Mouse (Mus musculus) lung, embryonic 15.5 days (tissue): ENCODE data around the gene Ccdc148. TPM values are rescaled to one million over a fixed set of nuclear protein-coding genes. Genes with fewer than 3 reads are reported as not detected.

Experiments used
- ATAC-seq: fragments of 200-750 bp; cut with Nextera tagmentation; 2 replicates; pipeline ENCODE4 v1.8.0; 2017; ENCODE audit warnings: moderate number of reproducible peaks, borderline replicate concordance; ENCODE audit not compliant: low FRiP score, low TSS enrichment; ENCODE audit errors: extremely low read depth
- H3K27ac ChIP-seq: fragments of 300-500 bp; sonication (generic); 2 replicates; pipeline ENCODE4 v1.5.1; 2015; ENCODE audit warnings: moderate library complexity, mild to moderate bottlenecking, inconsistent platforms
- H3K27me3 ChIP-seq: fragments of 300-500 bp; sonication (generic); 2 replicates; pipeline ENCODE4 v1.6.1; 2015; ENCODE audit warnings: inconsistent platforms
- H3K36me3 ChIP-seq: fragments of 300-500 bp; sonication (generic); 2 replicates; pipeline ENCODE4 v1.6.1; 2015; ENCODE audit warnings: inconsistent platforms
- H3K4me1 ChIP-seq: fragments of 300-500 bp; sonication (generic); 2 replicates; pipeline ENCODE4 v1.6.1; 2015; ENCODE audit warnings: inconsistent platforms
- H3K4me2 ChIP-seq: fragments of 300-500 bp; sonication (generic); 2 replicates; pipeline ENCODE4 v1.6.1; 2015; ENCODE audit warnings: inconsistent platforms, mild to moderate bottlenecking, moderate library complexity
- H3K4me3 ChIP-seq: fragments of 300-500 bp; sonication (generic); 2 replicates; pipeline ENCODE4 v1.5.1; 2015; ENCODE audit warnings: mild to moderate bottlenecking, inconsistent platforms
- H3K9ac ChIP-seq: fragments of 300-500 bp; sonication (generic); 2 replicates; pipeline ENCODE4 v1.6.1; 2015; ENCODE audit warnings: inconsistent platforms
- H3K9me3 ChIP-seq: fragments of 300-500 bp; sonication (generic); 2 replicates; pipeline ENCODE4 v1.6.1; 2016; ENCODE audit warnings: inconsistent platforms
- WGBS: fragments of 180-500 bp; shearing (Covaris S2); methylation state at CpG from one replicate; pipeline ENCODE4 v1.1.7; 2015; 5-methylcytosine and 5-hydroxymethylcytosine counted together
- polyA plus RNA-seq: library from polyadenylated mRNA; unstranded; fragments of >200 nt; fragmentation: Nextera tagmentation; extraction: Ambion mirVana; gene quantifications from 2 replicates; pipeline ENCODE4 v1.2.1, GENCODE M21; 2015

The Ccdc148 gene
- polyA plus RNA-seq, 1 experiment from 2014 or later = 2.0 TPM

- Histone ChIP-seq H3K4me1 (peaks cover 19% of the 10 kb centered on the region), H3K4me3 (peak overlapping the region; percentile 83), H3K4me2 (peak overlapping the region; percentile 90), H3K27me3 (no peaks in the 10 kb centered on the region), H3K27ac (peak overlapping the region; percentile 44), H3K36me3 (no peaks in the 10 kb centered on the region), H3K9me3 (no peaks in the 10 kb centered on the region), H3K9ac (peak overlapping the region; percentile 25)
- peak; percentile 16 for ATAC-seq
- WGBS = under 1% methylated on average over 16 of the region's 16 CpGs
Measured at GRCm38 (mm10) chr2:59159961-59160604, 400 bp downstream of the Ccdc148 start.

- Histone ChIP-seq H3K9me3 (no peaks in the 10 kb centered on the region), H3K4me2 (no peak overlapping the region), H3K36me3 (no peaks in the 10 kb centered on the region), H3K9ac (no peak overlapping the region), H3K27me3 (no peaks in the 10 kb centered on the region), H3K4me1 (peaks cover 11% of the 10 kb centered on the region), H3K4me3 (no peak overlapping the region), H3K27ac (no peak overlapping the region)
- ATAC-seq = no peak
- WGBS = 53% methylated on average over 2 of the region's 2 CpGs
Measured at GRCm38 (mm10) chr2:59158117-59158516, 2.4 kb downstream of the Ccdc148 start.

GRCm38 (mm10) chr2:59155428-59155827, 5.1 kb downstream of the Ccdc148 start:
- H3K4me3 ChIP-seq = no peak overlapping the region
- H3K9me3 ChIP-seq = no peaks in the 10 kb centered on the region
- H3K27me3 ChIP-seq = no peaks in the 10 kb centered on the region
- H3K36me3 ChIP-seq = no peaks in the 10 kb centered on the region
- no peak for ATAC-seq
- H3K4me1 ChIP-seq = peaks cover 6% of the 10 kb centered on the region
- no peak overlapping the region for H3K27ac ChIP-seq
- no peak overlapping the region for H3K9ac ChIP-seq
- H3K4me2 ChIP-seq = no peak overlapping the region

GRCm38 (mm10) chr2:59131044-59131443, 29.4 kb downstream of the Ccdc148 start:
- 84% methylated on average over 8 of the region's 8 CpGs for WGBS
- Histone ChIP-seq H3K4me3 (no peak overlapping the region), H3K4me2 (no peak overlapping the region)

GRCm38 (mm10) chr2:59129821-59130220, 30.7 kb downstream of the Ccdc148 start:
- Histone ChIP-seq H3K27ac (no peak overlapping the region), H3K4me2 (no peak overlapping the region), H3K9ac (no peak overlapping the region), H3K4me3 (no peak overlapping the region), H3K4me1 (no peaks in the 10 kb centered on the region), H3K27me3 (no peaks in the 10 kb centered on the region), H3K36me3 (no peaks in the 10 kb centered on the region), H3K9me3 (no peaks in the 10 kb centered on the region)
- no peak for ATAC-seq
- 64% methylated on average over 8 of the region's 8 CpGs for WGBS

More at GRCm38 (mm10) chr2:59131044-59131443, 29.4 kb downstream of the Ccdc148 start:
- H3K27me3 ChIP-seq = no peaks in the 10 kb centered on the region
- H3K9ac ChIP-seq = no peak overlapping the region
- no peaks in the 10 kb centered on the region for H3K9me3 ChIP-seq
- no peak overlapping the region for H3K27ac ChIP-seq
- no peaks in the 10 kb centered on the region for H3K4me1 ChIP-seq
- H3K36me3 ChIP-seq = no peaks in the 10 kb centered on the region
- ATAC-seq = no peak

GRCm38 (mm10) chr2:59129023-59129422, 31.5 kb downstream of the Ccdc148 start:
- no peak overlapping the region for H3K27ac ChIP-seq
- H3K27me3 ChIP-seq = no peaks in the 10 kb centered on the region
- H3K9ac ChIP-seq = no peak overlapping the region
- H3K4me3 ChIP-seq = no peak overlapping the region
- H3K36me3 ChIP-seq = no peaks in the 10 kb centered on the region
- H3K9me3 ChIP-seq = no peaks in the 10 kb centered on the region
- no peaks in the 10 kb centered on the region for H3K4me1 ChIP-seq
- no peak overlapping the region for H3K4me2 ChIP-seq
- no peak for ATAC-seq
- WGBS = 72% methylated on average over 7 of the region's 7 CpGs

- Histone ChIP-seq H3K27ac (no peak overlapping the region), H3K9ac (no peak overlapping the region), H3K27me3 (no peaks in the 10 kb centered on the region), H3K4me3 (no peak overlapping the region), H3K4me2 (no peak overlapping the region), H3K4me1 (no peaks in the 10 kb centered on the region), H3K9me3 (no peaks in the 10 kb centered on the region), H3K36me3 (no peaks in the 10 kb centered on the region)
- 73% methylated on average over 5 of the region's 5 CpGs for WGBS
- ATAC-seq = no peak
Measured at GRCm38 (mm10) chr2:59055615-59056145, 104.8 kb downstream of the Ccdc148 start.

GRCm38 (mm10) chr2:59054339-59054738, 106.1 kb downstream of the Ccdc148 start:
- Histone ChIP-seq H3K9me3 (no peaks in the 10 kb centered on the region), H3K4me3 (no peak overlapping the region), H3K36me3 (no peaks in the 10 kb centered on the region), H3K27me3 (no peaks in the 10 kb centered on the region), H3K27ac (no peak overlapping the region), H3K4me1 (no peaks in the 10 kb centered on the region), H3K4me2 (no peak overlapping the region), H3K9ac (no peak overlapping the region)
- 73% methylated on average over 5 of the region's 5 CpGs for WGBS
- ATAC-seq = no peak

GRCm38 (mm10) chr2:59053461-59054039, 106.9 kb downstream of the Ccdc148 start:
- H3K4me3 ChIP-seq = no peak overlapping the region
- H3K27me3 ChIP-seq = no peaks in the 10 kb centered on the region
- H3K4me2 ChIP-seq = no peak overlapping the region
- 60% methylated on average over 7 of the region's 7 CpGs for WGBS
- ATAC-seq = no peak
- H3K36me3 ChIP-seq = no peaks in the 10 kb centered on the region
- no peaks in the 10 kb centered on the region for H3K9me3 ChIP-seq
- H3K4me1 ChIP-seq = no peaks in the 10 kb centered on the region
- no peak overlapping the region for H3K9ac ChIP-seq
- H3K27ac ChIP-seq = no peak overlapping the region

- Histone ChIP-seq H3K27me3 (no peaks in the 10 kb centered on the region), H3K36me3 (no peaks in the 10 kb centered on the region), H3K4me1 (no peaks in the 10 kb centered on the region), H3K9me3 (no peaks in the 10 kb centered on the region), H3K9ac (no peak overlapping the region), H3K4me2 (no peak overlapping the region), H3K4me3 (no peak overlapping the region), H3K27ac (no peak overlapping the region)
- WGBS = 69% methylated on average over 8 of the region's 8 CpGs
- no peak for ATAC-seq
Measured at GRCm38 (mm10) chr2:59050245-59050824, 110.1 kb downstream of the Ccdc148 start.

- Histone ChIP-seq H3K36me3 (no peaks in the 10 kb centered on the region), H3K4me1 (no peaks in the 10 kb centered on the region), H3K27me3 (no peaks in the 10 kb centered on the region), H3K4me2 (no peak overlapping the region), H3K9me3 (no peaks in the 10 kb centered on the region), H3K9ac (no peak overlapping the region), H3K27ac (no peak overlapping the region), H3K4me3 (no peak overlapping the region)
- ATAC-seq = no peak
- WGBS = 56% methylated on average over 4 of the region's 4 CpGs
Measured at GRCm38 (mm10) chr2:59049686-59050085, 110.8 kb downstream of the Ccdc148 start.

GRCm38 (mm10) chr2:59048775-59049451, 111.6 kb downstream of the Ccdc148 start:
- Histone ChIP-seq H3K36me3 (no peaks in the 10 kb centered on the region), H3K9ac (no peak overlapping the region), H3K4me3 (no peak overlapping the region), H3K27me3 (no peaks in the 10 kb centered on the region), H3K4me1 (0 out of 2 replicates have a peak, but pooled peaks cover 3% of the 10 kb centered on the region), H3K9me3 (no peaks in the 10 kb centered on the region), H3K27ac (no peak overlapping the region), H3K4me2 (no peak overlapping the region)
- WGBS = 55% methylated on average over 6 of the region's 6 CpGs
- ATAC-seq = no peak
